21 mouse cellular contexts compared by ENCODE assay signal in the genomic region with DNA sequence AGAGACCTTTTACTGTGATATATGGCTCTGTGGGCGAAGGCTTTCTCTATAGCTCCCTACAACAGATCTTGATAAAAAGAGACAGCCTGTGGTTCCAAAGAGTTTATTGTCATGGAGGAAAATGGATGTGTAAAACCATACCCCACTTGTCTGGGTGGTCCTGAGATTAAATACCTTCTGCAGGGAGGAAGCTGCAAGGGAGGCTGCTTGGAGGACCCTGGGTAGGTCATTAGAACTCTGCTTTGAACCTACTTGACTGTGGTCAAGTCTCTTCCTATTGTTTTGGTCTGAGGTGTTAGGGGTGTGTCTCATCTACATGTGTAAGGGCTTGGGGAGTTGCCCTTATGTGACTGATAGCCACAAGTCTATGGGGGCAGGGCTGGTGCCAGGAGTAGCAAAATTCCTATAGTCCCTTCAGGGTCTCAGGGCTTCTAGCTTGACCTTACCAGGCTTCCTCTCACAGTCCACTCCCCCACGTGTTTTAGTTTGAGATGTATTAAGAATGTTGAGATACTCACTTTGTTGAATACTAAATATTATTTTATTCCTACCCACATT.
"Had no signal": no experiment of that assay in that cellular context is flagged by ENCODE, and none has a peak within 500 bp of the region (broad histone marks: within the 10 kb centered on the region; RNA-seq: fewer than 3 reads in every experiment).

No protein-coding gene starts in this region.

- H3K36me3 ChIP-seq: intestine, embryonic 15.5 days; limb, embryonic 12.5 days; limb, embryonic 15.5 days; neural tube, embryonic 12.5 days; neural tube, embryonic 15.5 days had no signal

- H3K9ac ChIP-seq: intestine, embryonic 15.5 days; limb, embryonic 12.5 days; limb, embryonic 15.5 days; liver, embryonic 14.5 days; liver, postnatal 0 days; lung, embryonic 14.5 days; neural tube, embryonic 12.5 days; neural tube, embryonic 15.5 days had no signal

- DNase-seq: kidney, adult 11 months; kidney, adult 8-10 months; kidney, postnatal 25 days; layer of hippocampus, adult 9-11 months; left cerebral cortex, postnatal 4 days; liver, postnatal 0 days; lung, embryonic 14.5 days; midbrain, embryonic 14.5 days; retina, postnatal 1 day; right cerebral cortex, postnatal 4 days; thymus, postnatal 25 days had no signal

- H3K27me3 ChIP-seq: intestine, embryonic 15.5 days; limb, embryonic 12.5 days; limb, embryonic 15.5 days; neural tube, embryonic 12.5 days; neural tube, embryonic 15.5 days had no signal

- H3K4me2 ChIP-seq: intestine, embryonic 15.5 days; limb, embryonic 12.5 days; limb, embryonic 15.5 days; liver, embryonic 11.5 days; lung, embryonic 14.5 days; neural tube, embryonic 12.5 days; neural tube, embryonic 15.5 days had no signal

- H3K9me3 ChIP-seq: intestine, embryonic 15.5 days; limb, embryonic 12.5 days; limb, embryonic 15.5 days; neural tube, embryonic 12.5 days; neural tube, embryonic 15.5 days had no signal

- H3K27ac ChIP-seq: layer of hippocampus, adult 2 months; limb, embryonic 12.5 days; limb, embryonic 15.5 days; liver, embryonic 14.5 days; macrophage; neural tube, embryonic 12.5 days; neural tube, embryonic 15.5 days; stomach, postnatal 0 days had no signal

- H3K4me3 ChIP-seq: intestine, embryonic 15.5 days; layer of hippocampus, adult 2 months; limb, embryonic 12.5 days; limb, embryonic 15.5 days; neural tube, embryonic 12.5 days; neural tube, embryonic 15.5 days had no signal

- ATAC-seq: intestine, embryonic 15.5 days; liver, postnatal 0 days had no signal
